Mouse (Mus musculus): ENCODE results near the gene Plppr3. TPM values are rescaled to one million over a fixed set of nuclear protein-coding genes. Genes with fewer than 3 reads are reported as not detected.

The Plppr3 gene
- 1 to 10 TPM in 1 of 2 experiments, under 1 TPM in 1; 0.49 to 1.6 TPM for total RNA-seq (2021)
- long read RNA-seq, experiment 1, result 0 reads
- long read RNA-seq, experiment 2, result 0 reads

GRCm38 (mm10) chr10:79874290-79874862 lies at the start of gene Plppr3, which contains the start of gene Prtn3:
Gene Plppr3 (minus strand): TSS chr10:79874634.
Gene Prtn3 (plus strand): TSS chr10:79874476.
- no peak for DNase-seq

- DNase-seq, result no peak
Observed at GRCm38 (mm10) chr10:79921572-79921971, 47.1 kb upstream of the Plppr3 start.

GRCm38 (mm10) chr10:79920958-79921535 lies 46.6 kb upstream of the Plppr3 start, which contains the start of gene R3hdm4:
Gene R3hdm4 (minus strand): TSS chr10:79921208.
- DNase-seq, result no peak

GRCm38 (mm10) chr10:79920056-79920890 lies 45.8 kb upstream of the Plppr3 start:
- DNase-seq, result no peak

GRCm38 (mm10) chr10:79919251-79919849 lies 44.9 kb upstream of the Plppr3 start:
- no peak for DNase-seq

- no peak for DNase-seq
Observed at GRCm38 (mm10) chr10:79918231-79919078, 44.0 kb upstream of the Plppr3 start.

GRCm38 (mm10) chr10:79917532-79918100 lies 43.2 kb upstream of the Plppr3 start:
- DNase-seq, result no peak

- DNase-seq, result peak; percentile 91
Observed at GRCm38 (mm10) chr10:79916808-79917531, 42.5 kb upstream of the Plppr3 start, which contains the start of gene Kiss1r. Gene Kiss1r (plus strand): TSS chr10:79916971.

GRCm38 (mm10) chr10:79916081-79916480 lies 41.6 kb upstream of the Plppr3 start:
- no peak for DNase-seq

- no peak for DNase-seq
Observed at GRCm38 (mm10) chr10:79914948-79915596, 40.6 kb upstream of the Plppr3 start.

GRCm38 (mm10) chr10:79914131-79914947 lies 39.9 kb upstream of the Plppr3 start:
- DNase-seq, result no peak

GRCm38 (mm10) chr10:79912412-79912811 lies 38.0 kb upstream of the Plppr3 start:
- DNase-seq, result no peak

- no peak for DNase-seq
Observed at GRCm38 (mm10) chr10:79910556-79910955, 36.1 kb upstream of the Plppr3 start, which contains the start of gene Gm26602. Gene Gm26602 (plus strand): TSS chr10:79910856.

GRCm38 (mm10) chr10:79909092-79909922 lies 34.9 kb upstream of the Plppr3 start:
- no peak for DNase-seq

GRCm38 (mm10) chr10:79908167-79909091 lies 34.0 kb upstream of the Plppr3 start, which contains the start of gene Med16:
Gene Med16 (minus strand): TSS chr10:79908923.
- DNase-seq, result peak; percentile 94

GRCm38 (mm10) chr10:79907415-79907814 lies 33.0 kb upstream of the Plppr3 start:
- DNase-seq, result no peak

GRCm38 (mm10) chr10:79906712-79907111 lies 32.3 kb upstream of the Plppr3 start:
- DNase-seq, result no peak
